Mouse (Mus musculus) MEL-GATA-1-ER (cell line): ENCODE results near the gene Nos3.
"Not testable (repeated sequence)": the region's sequence is repeated elsewhere in the genome, so short reads cannot be mapped to it uniquely, and the experiment has no call there.

Experiments used
- DNase-seq: peaks from one replicate; pipeline ENCODE4 v3.0.0-alpha.2; 2012; ENCODE audit warnings: low read depth; ENCODE audit errors: extremely low read depth

Nos3 gene

DNA sequence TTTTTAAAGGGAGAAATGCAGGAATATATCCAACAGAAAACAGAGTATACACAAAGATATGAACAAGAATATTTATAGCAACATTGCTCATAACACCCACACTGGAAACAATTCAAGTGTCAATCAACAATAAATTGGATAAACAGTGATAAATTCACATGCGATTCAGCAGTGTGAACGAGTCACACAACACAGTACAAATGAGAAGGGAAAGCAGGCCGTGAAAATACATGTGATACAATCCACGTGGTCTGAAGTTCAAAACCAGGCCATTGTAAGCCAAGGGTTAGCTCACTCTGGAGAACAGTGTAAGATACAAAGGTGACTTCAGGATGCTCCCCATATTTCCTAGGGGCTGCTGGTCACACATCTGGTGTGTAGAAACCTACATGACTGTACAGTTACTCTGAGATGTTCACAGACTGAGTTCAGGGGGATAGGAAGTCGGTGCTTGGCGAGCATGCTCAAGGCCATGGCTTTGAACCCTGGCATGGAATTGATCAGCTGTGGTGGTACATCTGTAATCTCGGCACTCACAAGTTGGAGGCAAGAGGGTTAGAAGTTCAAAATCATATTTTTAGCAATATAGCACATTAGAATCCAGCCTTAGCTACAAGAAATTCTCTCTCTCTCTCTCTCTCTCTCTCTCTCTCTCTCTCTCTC, 10.2 kb downstream of the Nos3 start:
- no peak for DNase-seq

DNA sequence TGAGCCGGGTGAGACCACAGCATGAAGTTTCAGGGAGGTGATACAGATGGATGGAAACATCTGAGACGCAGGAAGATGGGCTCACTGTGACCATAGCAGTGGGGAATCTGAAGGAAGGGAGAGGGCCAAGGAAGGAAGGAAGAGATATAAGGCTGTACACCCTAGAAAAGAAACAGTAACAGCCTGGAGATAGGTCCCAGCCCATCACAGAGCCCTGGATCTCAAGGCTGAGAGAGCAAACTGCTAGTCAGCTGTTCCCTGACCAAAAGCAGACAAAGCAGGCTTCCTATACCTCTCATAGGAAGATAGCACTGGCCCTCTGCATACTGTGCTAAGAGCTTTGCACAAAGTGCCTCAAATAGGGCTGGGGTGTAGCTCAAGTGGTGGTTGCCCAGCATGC, 14.1 kb downstream of the Nos3 start:
- no peak for DNase-seq

GRCm38 (mm10) chr5:24379501-24379900, 14.9 kb downstream of the Nos3 start:
- DNase-seq: no peak

GRCm38 (mm10) chr5:24380499-24380898, 15.9 kb downstream of the Nos3 start:
- no peak for DNase-seq

- DNase-seq: no peak
Measured at GRCm38 (mm10) chr5:24381486-24381885, 16.9 kb downstream of the Nos3 start.

DNA sequence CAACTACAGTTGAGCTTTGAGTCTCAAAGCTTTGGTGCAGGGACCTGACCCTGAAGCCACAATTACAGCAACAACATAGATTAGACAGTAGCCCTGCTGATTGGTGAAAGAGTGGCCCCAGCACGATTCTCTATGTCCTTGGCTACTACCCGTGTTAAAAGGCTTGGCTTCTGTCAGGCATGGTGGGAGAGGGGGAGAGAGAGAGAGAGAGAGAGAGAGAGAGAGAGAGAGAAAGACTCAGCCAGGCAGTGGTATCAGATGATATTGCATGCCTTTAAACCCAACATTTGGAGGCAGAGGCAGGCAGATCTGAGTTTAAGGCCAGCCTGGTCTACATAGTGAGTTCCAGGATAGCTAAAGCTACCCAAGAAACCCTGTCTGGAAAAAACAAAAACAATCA, 17.4 kb downstream of the Nos3 start:
- DNase-seq: no peak

GRCm38 (mm10) chr5:24383026-24383859, 18.6 kb downstream of the Nos3 start:
- DNase-seq: peak; percentile 97

DNA sequence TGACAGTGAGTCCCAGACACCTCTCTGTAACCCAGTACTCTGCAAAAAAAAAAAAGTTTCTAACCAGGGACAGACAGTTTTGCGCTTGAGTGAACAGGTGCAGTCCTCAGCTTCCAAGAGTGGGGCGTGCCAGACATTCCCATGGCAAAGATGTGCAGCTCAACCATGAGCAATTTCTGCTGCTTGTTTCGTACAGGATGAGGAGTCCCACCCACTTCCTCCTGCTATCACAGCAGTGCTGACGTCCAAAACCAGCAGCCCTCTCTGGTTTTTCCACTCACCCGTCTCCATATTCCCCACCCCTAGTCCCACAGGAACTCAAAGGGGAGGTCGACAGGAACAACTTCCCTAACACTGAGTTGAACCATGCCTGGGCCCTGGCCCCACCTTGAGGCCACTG, 19.8 kb downstream of the Nos3 start:
- DNase-seq: no peak

- DNase-seq: no peak
Measured at GRCm38 (mm10) chr5:24385374-24385773, 20.8 kb downstream of the Nos3 start.

GRCm38 (mm10) chr5:24385887-24386550, 21.4 kb downstream of the Nos3 start:
- DNase-seq: no peak

GRCm38 (mm10) chr5:24387264-24388241, 22.9 kb downstream of the Nos3 start:
- DNase-seq: peak; percentile 43

- peak; percentile 52 for DNase-seq
Measured at GRCm38 (mm10) chr5:24388246-24388915, 23.8 kb downstream of the Nos3 start.

DNA sequence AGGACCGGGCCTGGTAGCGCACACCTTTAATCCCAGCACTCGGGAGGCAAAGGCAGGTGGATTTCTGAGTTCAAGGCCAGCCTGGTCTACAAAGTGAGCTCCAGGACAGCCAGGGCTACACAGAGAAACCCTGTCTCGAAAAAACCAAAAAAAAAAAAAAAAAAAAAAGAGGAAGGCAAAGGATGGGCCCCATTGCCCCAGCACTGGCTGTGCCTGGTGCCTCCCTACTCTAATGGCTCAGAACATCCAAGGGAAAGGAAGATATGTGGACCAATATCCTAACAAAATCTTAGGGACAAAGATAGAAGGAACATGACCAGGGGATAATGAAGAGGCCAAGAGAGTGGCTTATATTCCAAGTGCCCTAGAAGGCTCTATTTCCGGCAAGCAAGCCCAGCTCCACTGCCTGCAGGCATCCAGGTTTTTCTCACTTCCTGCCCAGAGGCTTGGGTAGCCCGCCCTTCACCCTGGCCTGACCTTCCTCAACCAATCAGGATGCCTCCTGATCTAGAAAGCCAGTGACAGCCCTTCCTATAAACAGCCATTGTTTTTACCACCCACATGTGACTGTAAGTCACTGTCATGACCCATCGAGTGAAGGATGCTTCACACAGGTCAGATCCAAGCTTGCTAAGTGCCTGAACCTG, 24.5 kb downstream of the Nos3 start:
- peak; percentile 96 for DNase-seq

- DNase-seq: no peak
Measured at GRCm38 (mm10) chr5:24389658-24390020, 25.0 kb downstream of the Nos3 start.

DNA sequence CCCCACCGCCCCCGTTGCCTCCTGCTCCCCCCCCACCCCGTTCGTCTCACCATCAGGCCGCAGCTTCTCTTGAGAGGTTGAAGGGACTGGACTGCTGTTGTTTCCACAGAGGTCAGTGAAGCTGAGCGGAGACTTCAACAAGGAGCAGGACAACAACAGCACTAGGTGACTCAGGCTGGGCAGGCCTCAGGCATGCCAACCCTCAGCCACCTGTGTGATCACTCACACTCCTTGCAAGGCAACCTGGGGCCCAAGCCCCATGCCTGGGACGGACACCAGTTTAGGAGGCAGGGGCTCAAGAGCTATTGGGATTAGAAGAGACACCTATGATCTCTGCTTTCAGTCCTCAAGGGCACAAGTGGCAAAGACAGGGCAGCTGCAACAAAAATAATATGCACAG, 27.3 kb downstream of the Nos3 start, which contains the start of gene Atg9b:
Atg9b (minus strand) TSS at position 280 of the 400 bp plus-strand sequence.
- no peak for DNase-seq

DNA sequence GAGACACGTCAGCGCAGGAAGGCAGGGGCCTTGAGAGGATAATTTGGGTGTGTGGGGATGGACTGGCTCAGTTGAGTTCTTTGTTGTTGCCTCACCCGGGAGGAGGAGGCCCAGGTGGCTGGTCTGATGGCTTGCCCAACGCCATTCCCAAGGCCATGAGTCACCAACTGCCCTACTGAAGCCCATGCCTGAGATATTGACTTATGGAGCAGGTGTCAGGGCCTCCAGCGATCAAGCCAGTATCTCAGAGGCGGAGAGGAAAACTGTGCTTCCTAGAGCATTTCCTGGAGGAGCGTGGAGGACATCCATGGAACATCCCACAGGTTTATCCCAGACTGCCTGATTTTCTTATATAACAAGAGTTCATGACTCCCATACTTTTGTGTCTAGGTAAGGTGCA, 28.1 kb downstream of the Nos3 start:
- no peak for DNase-seq

GRCm38 (mm10) chr5:24393392-24393997, 28.9 kb downstream of the Nos3 start, which contains the start of gene Abcb8:
TSS of gene Abcb8 (plus strand) at chr5:24393663.
- peak; percentile 93 for DNase-seq

DNA sequence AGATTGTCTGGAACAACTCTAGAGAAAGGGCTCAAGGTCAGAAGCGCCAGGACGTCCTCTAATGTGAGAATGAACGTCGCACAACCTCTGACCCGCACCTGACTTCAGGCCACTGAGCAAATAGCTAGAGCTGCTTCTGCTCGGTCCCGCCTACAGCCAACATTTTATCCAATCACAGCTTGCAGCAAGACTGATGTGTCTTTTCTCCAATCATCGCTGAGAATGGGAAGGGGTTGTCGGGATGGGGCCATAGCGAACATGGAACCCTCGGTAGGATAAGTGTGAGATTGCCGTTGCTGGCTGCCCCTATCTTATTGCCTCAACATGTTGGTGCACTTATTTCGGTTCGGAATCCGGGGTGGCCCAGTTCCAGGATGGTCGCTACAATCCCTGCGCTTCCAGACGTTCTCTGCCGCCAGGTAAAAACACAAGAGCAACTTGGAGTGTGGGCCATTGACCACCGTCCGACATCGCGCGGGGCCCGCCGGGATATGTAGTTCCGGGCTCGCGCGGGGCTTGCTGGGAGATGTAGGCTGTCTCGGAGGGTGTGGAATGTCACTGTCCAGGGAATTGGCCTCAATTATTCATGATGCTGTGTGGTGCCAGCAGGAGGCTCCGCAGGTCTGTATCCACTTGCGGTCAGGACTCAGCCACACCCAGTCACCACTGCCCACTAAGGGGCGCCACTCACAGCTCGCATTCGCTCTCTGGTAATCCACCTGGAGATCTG, 29.7 kb downstream of the Nos3 start:
- peak; percentile 100 for DNase-seq

DNA sequence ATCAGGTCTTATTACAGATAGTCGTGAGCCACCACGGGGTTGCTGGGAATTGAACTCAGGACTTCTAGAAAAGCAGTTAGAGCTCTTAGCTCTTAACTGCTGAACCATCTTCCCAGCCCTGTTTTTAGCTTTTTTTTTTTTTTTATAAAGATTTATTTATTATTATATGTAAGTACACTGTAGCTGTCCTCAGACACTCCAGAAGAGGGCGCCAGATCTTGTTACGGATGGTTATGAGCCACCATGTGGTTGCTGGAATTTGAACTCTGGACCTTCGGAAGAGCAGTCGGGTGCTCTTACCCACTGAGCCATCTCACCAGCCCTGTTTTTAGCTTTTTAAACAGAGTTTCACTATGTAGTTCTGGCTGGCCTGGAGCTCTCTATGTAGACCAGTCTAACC, 31.6 kb downstream of the Nos3 start:
- not testable (repeated sequence) for DNase-seq
